Mouse (Mus musculus): ENCODE measurements around the gene Ano6. TPM values are rescaled to one million over a fixed set of nuclear protein-coding genes. Genes with fewer than 3 reads are reported as not detected.
A peak's percentile ranks its signal among the peaks of the same experiment; 100 is the strongest.

Ano6 gene
- polyA plus RNA-seq, 1 experiment, result 104 TPM

DNA sequence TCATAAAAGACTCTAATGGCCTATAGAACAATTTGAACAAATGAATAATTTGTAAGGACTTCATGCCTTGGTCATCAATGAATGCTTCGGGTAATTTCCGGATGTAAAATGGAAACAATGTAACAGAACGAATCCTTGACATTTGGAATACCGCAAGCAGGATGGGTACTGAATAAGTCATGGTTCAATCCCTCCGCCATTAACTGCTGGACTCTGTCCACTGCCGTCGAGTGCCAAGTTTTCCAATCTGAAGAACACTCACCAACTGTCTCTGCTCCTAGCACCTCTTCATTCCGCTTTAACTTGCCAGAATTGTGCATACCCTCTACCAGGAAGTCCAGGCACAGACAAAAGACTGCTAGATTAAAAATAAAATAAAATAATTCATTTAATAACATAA is 25.4 kb upstream of the Ano6 start:
- TF ChIP-seq CTCF (IDR thresholded peaks at IDR 0.05; ENCODE audit: borderline replicate concordance, control insufficient read depth, extremely low read depth, insufficient read depth, low read length, poor library complexity), result no peak
- no peak for TF ChIP-seq POLR2A (IDR thresholded peaks at IDR 0.05; ENCODE audit: control insufficient read depth, extremely low read depth, insufficient read depth, low read length, poor library complexity)
- H3K27ac ChIP-seq (ENCODE audit: control insufficient read depth, insufficient read depth, low read length), result no peak overlapping the region
- H3K36me3 ChIP-seq (ENCODE audit: control insufficient read depth, insufficient read depth, low read length), result no peaks in the 10 kb centered on the region
- no peaks in the 10 kb centered on the region for H3K27me3 ChIP-seq (ENCODE audit: control insufficient read depth, insufficient read depth, low read length)
- peaks cover 28% of the 10 kb centered on the region for H3K4me1 ChIP-seq (replicated peaks; ENCODE audit: control insufficient read depth, insufficient read depth, low read length)
- H3K4me3 ChIP-seq (ENCODE audit: control insufficient read depth, insufficient read depth, low read length), result no peak overlapping the region
- WGBS, result 97% methylated on average over 8 of the region's 8 CpGs
- no peak for DNase-seq

DNA sequence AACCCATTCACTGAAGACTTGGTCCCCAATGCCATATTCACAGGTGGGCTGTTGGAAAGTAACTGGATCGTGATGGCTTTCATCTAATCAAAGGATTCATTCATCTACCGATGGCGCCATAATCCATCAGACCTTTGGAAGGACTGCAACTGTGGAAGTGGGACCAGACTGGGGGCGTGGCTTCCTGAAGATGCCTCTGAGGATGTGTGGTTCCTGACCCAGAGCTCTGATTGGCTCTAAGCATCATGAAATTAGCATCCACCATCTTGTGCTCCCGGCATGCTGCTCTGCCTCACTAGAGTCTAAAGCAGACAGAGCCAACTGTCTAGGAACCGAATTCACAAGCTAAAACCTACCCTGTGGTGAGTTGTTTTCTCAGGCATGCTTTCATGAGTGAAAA is 24.7 kb upstream of the Ano6 start:
- Histone ChIP-seq H3K27ac (ENCODE audit: control insufficient read depth, insufficient read depth, low read length) (0 out of 2 replicates have a peak overlapping the region, but pooled peaks have one; percentile 30), H3K27me3 (ENCODE audit: control insufficient read depth, insufficient read depth, low read length) (no peaks in the 10 kb centered on the region), H3K4me1 (replicated peaks; ENCODE audit: control insufficient read depth, insufficient read depth, low read length) (peaks cover 26% of the 10 kb centered on the region), H3K36me3 (ENCODE audit: control insufficient read depth, insufficient read depth, low read length) (no peaks in the 10 kb centered on the region), H3K4me3 (ENCODE audit: control insufficient read depth, insufficient read depth, low read length) (no peak overlapping the region)
- DNase-seq, result no peak
- 89% methylated on average over 6 of the region's 6 CpGs for WGBS
- TF ChIP-seq POLR2A (IDR thresholded peaks at IDR 0.05; ENCODE audit: control insufficient read depth, extremely low read depth, insufficient read depth, low read length, poor library complexity) (no peak), CTCF (IDR thresholded peaks at IDR 0.05; ENCODE audit: borderline replicate concordance, control insufficient read depth, extremely low read depth, insufficient read depth, low read length, poor library complexity) (no peak)

DNA sequence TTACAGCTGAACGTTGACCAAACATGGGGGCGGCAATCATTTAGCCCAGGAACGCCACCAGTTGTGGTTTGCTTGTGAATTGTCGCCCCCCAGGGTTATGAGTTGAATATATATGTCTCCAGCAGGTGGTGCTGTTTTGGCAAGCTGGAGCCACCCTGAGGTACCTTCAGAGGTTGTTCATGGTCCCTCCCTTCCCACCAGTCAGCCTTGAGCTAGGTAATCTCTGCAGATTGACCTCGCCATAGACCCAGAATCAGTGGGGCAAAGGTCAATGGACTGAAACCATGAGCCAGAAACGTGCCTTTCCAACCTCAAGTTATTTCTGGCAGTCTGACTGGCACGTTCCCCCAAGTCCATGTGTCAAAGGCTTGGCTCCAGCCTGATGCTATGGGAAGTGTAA is 22.8 kb upstream of the Ano6 start:
- H3K27ac ChIP-seq (ENCODE audit: control insufficient read depth, insufficient read depth, low read length), result peak overlapping the region; percentile 62; the same call in 1 of the 2 replicates

GRCm38 (mm10) chr15:95768703-95769102 is 21.9 kb upstream of the Ano6 start:
- 81% methylated on average over 5 of the region's 5 CpGs for WGBS
- DNase-seq, result no peak
- TF ChIP-seq POLR2A (IDR thresholded peaks at IDR 0.05; ENCODE audit: control insufficient read depth, extremely low read depth, insufficient read depth, low read length, poor library complexity), result no peak
- no peak for TF ChIP-seq CTCF (IDR thresholded peaks at IDR 0.05; ENCODE audit: borderline replicate concordance, control insufficient read depth, extremely low read depth, insufficient read depth, low read length, poor library complexity)

More for the DNA sequence above, 22.8 kb upstream of the Ano6 start:
- no peak for DNase-seq
- TF ChIP-seq CTCF (IDR thresholded peaks at IDR 0.05; ENCODE audit: borderline replicate concordance, control insufficient read depth, extremely low read depth, insufficient read depth, low read length, poor library complexity), result no peak
- TF ChIP-seq POLR2A (IDR thresholded peaks at IDR 0.05; ENCODE audit: control insufficient read depth, extremely low read depth, insufficient read depth, low read length, poor library complexity), result no peak
- Histone ChIP-seq H3K27me3 (ENCODE audit: control insufficient read depth, insufficient read depth, low read length) (no peaks in the 10 kb centered on the region), H3K4me1 (replicated peaks; ENCODE audit: control insufficient read depth, insufficient read depth, low read length) (peaks cover 19% of the 10 kb centered on the region), H3K4me3 (ENCODE audit: control insufficient read depth, insufficient read depth, low read length) (no peak overlapping the region), H3K36me3 (ENCODE audit: control insufficient read depth, insufficient read depth, low read length) (no peaks in the 10 kb centered on the region)
- WGBS, result 94% methylated on average over 7 of the region's 7 CpGs

DNA sequence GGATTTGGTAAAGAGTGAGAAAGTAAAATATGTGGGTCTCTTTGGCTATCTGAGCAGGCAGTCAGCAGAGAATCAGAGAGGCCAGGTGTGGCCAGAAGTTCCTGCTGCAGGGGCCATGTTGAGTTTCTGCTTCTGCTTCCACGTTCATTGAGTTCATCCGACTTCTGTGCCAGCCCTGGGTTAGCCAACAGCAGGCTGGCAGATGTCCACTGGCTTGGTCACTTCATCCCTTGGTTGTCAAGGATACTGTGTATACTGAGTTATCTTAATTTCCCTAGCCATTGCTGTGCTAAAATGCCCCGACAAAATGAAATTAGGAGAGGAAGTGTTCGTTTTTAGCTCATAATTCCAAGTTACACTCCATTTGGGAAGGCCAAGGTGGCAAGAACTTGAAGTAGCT is 21.1 kb upstream of the Ano6 start:
- Histone ChIP-seq H3K4me3 (ENCODE audit: control insufficient read depth, insufficient read depth, low read length) (no peak overlapping the region), H3K27ac (ENCODE audit: control insufficient read depth, insufficient read depth, low read length) (no peak overlapping the region), H3K4me1 (replicated peaks; ENCODE audit: control insufficient read depth, insufficient read depth, low read length) (peaks cover 14% of the 10 kb centered on the region), H3K36me3 (ENCODE audit: control insufficient read depth, insufficient read depth, low read length) (no peaks in the 10 kb centered on the region), H3K27me3 (ENCODE audit: control insufficient read depth, insufficient read depth, low read length) (no peaks in the 10 kb centered on the region)
- DNase-seq, result no peak
- 90% methylated on average over 4 of the region's 4 CpGs for WGBS
- no peak for TF ChIP-seq CTCF (IDR thresholded peaks at IDR 0.05; ENCODE audit: borderline replicate concordance, control insufficient read depth, extremely low read depth, insufficient read depth, low read length, poor library complexity)

More at GRCm38 (mm10) chr15:95768703-95769102, 21.9 kb upstream of the Ano6 start:
- Histone ChIP-seq H3K36me3 (ENCODE audit: control insufficient read depth, insufficient read depth, low read length) (no peaks in the 10 kb centered on the region), H3K4me1 (replicated peaks; ENCODE audit: control insufficient read depth, insufficient read depth, low read length) (peaks cover 17% of the 10 kb centered on the region), H3K4me3 (ENCODE audit: control insufficient read depth, insufficient read depth, low read length) (no peak overlapping the region), H3K27me3 (ENCODE audit: control insufficient read depth, insufficient read depth, low read length) (no peaks in the 10 kb centered on the region), H3K27ac (ENCODE audit: control insufficient read depth, insufficient read depth, low read length) (no peak overlapping the region)

DNA sequence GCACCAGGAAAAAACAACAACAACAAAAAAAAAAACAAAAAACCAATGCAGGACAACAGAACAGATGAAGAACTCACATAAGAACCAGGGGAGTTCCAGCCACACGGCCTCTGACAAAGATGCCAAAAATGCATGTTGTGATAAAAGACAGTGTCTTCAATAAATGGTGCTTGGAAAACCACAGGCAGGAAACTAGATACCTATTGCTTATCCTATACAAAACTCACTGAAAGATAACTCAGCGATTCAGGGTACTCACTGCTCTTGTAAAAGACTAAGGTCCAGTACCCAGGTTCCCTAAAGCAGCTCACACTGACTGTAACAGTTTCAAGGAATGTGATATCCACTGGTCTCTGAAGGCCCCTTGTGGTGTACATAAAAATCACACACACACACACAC is 20.3 kb upstream of the Ano6 start:
- Histone ChIP-seq H3K27me3 (ENCODE audit: control insufficient read depth, insufficient read depth, low read length) (no peaks in the 10 kb centered on the region), H3K4me3 (ENCODE audit: control insufficient read depth, insufficient read depth, low read length) (no peak overlapping the region), H3K27ac (ENCODE audit: control insufficient read depth, insufficient read depth, low read length) (no peak overlapping the region), H3K4me1 (replicated peaks; ENCODE audit: control insufficient read depth, insufficient read depth, low read length) (peaks cover 14% of the 10 kb centered on the region), H3K36me3 (ENCODE audit: control insufficient read depth, insufficient read depth, low read length) (no peaks in the 10 kb centered on the region)
- no peak for DNase-seq
- WGBS, result 74% methylated on average over 2 of the region's 2 CpGs
- TF ChIP-seq CTCF (IDR thresholded peaks at IDR 0.05; ENCODE audit: borderline replicate concordance, control insufficient read depth, extremely low read depth, insufficient read depth, low read length, poor library complexity) (no peak), POLR2A (IDR thresholded peaks at IDR 0.05; ENCODE audit: control insufficient read depth, extremely low read depth, insufficient read depth, low read length, poor library complexity) (no peak)

DNA sequence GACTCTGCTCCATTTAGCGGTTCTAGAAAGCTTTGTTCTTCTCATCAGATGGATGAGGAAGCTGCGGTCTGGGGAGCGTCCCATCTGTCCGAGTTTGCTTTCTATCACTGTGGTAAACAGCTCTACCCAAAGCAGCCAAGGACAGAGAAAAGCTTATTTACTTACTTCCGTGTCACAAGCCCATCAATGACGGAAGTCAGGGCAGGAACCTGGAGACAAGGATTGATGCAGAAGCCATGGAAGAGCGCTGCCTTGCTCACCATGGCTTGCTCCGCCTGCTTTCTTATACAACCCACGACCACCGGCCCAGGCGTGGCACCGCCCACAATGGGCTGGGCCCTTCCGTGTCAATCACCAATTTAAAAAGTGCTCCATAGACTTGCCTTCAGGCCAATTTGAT is 18.3 kb upstream of the Ano6 start:
- DNase-seq, result no peak
- Histone ChIP-seq H3K4me3 (ENCODE audit: control insufficient read depth, insufficient read depth, low read length) (peak overlapping the region; percentile 17), H3K27ac (ENCODE audit: control insufficient read depth, insufficient read depth, low read length) (no peak overlapping the region), H3K27me3 (ENCODE audit: control insufficient read depth, insufficient read depth, low read length) (no peaks in the 10 kb centered on the region), H3K4me1 (replicated peaks; ENCODE audit: control insufficient read depth, insufficient read depth, low read length) (peaks cover 16% of the 10 kb centered on the region), H3K36me3 (ENCODE audit: control insufficient read depth, insufficient read depth, low read length) (no peaks in the 10 kb centered on the region)
- WGBS, result 82% methylated on average over 13 of the region's 13 CpGs
- no peak for TF ChIP-seq POLR2A (IDR thresholded peaks at IDR 0.05; ENCODE audit: control insufficient read depth, extremely low read depth, insufficient read depth, low read length, poor library complexity)
- no peak for TF ChIP-seq CTCF (IDR thresholded peaks at IDR 0.05; ENCODE audit: borderline replicate concordance, control insufficient read depth, extremely low read depth, insufficient read depth, low read length, poor library complexity)

Measured in thymus, adult 2 months (tissue).